ENCODE assay signal across 21 mouse cellular contexts in genomic region chr9:42004140-42004539, GRCm38 (mm10).
DNase-seq lines count a peak whose midpoint lies in the region; ATAC-seq lines count a peak whose summit lies in the region.
"Had no signal": no experiment of that assay in that cellular context is flagged by ENCODE, and none has a peak within 500 bp of the region (broad histone marks: within the 10 kb centered on the region; RNA-seq: fewer than 3 reads in every experiment).

No protein-coding gene starts in this region.

- no peak overlapping the region for H3K4me2 ChIP-seq in hindbrain, embryonic 14.5 days (replicated peaks)
- no peak overlapping the region for H3K4me2 ChIP-seq in hindbrain, embryonic 16.5 days (ENCODE audit: low read length)
- H3K4me2 ChIP-seq in intestine, embryonic 16.5 days (ENCODE audit: low read depth, low read length), result no peak overlapping the region
- H3K4me2 ChIP-seq: embryonic facial prominence, embryonic 12.5 days; heart, embryonic 11.5 days; midbrain, embryonic 15.5 days; neural tube, embryonic 12.5 days had no signal

- no peaks in the 10 kb centered on the region for H3K9me3 ChIP-seq in hindbrain, embryonic 14.5 days (ENCODE audit: control insufficient read depth, low read length)
- H3K9me3 ChIP-seq in hindbrain, embryonic 16.5 days (ENCODE audit: control insufficient read depth, low read length), result no peaks in the 10 kb centered on the region
- no peaks in the 10 kb centered on the region for H3K9me3 ChIP-seq in intestine, embryonic 16.5 days (ENCODE audit: control insufficient read depth, low read length)
- H3K9me3 ChIP-seq: embryonic facial prominence, embryonic 12.5 days; midbrain, embryonic 15.5 days; neural tube, embryonic 12.5 days had no signal

- H3K36me3 ChIP-seq in hindbrain, embryonic 14.5 days (replicated peaks; ENCODE audit: control insufficient read depth, insufficient read depth), result peaks cover 13% of the 10 kb centered on the region
- no peaks in the 10 kb centered on the region for H3K36me3 ChIP-seq in hindbrain, embryonic 16.5 days (ENCODE audit: control insufficient read depth, insufficient read depth, low read length)
- H3K36me3 ChIP-seq in intestine, embryonic 16.5 days (ENCODE audit: control insufficient read depth, insufficient read depth, low read length), result no peaks in the 10 kb centered on the region
- H3K36me3 ChIP-seq: midbrain, embryonic 15.5 days had no signal

- ATAC-seq in hindbrain, embryonic 14.5 days (ENCODE audit: low FRiP score), result no peak
- ATAC-seq in hindbrain, embryonic 16.5 days, result no peak
- peak; percentile 78 for ATAC-seq in intestine, embryonic 16.5 days
- ATAC-seq: CD4-positive, CD25-positive, alpha-beta regulatory T cell, adult 4 months; liver, postnatal 0 days; lung, postnatal 0 days; midbrain, embryonic 15.5 days had no signal

- H3K4me3 ChIP-seq in hindbrain, embryonic 14.5 days (replicated peaks; ENCODE audit: low read length), result no peak overlapping the region
- no peak overlapping the region for H3K4me3 ChIP-seq in hindbrain, embryonic 16.5 days (ENCODE audit: low read length)
- no peak overlapping the region for H3K4me3 ChIP-seq in intestine, embryonic 16.5 days (ENCODE audit: low read length)
- H3K4me3 ChIP-seq: embryonic facial prominence, embryonic 12.5 days; midbrain, embryonic 15.5 days; neural tube, embryonic 12.5 days had no signal

- H3K27me3 ChIP-seq in hindbrain, embryonic 14.5 days (ENCODE audit: control insufficient read depth, insufficient read depth, low read length), result no peaks in the 10 kb centered on the region
- no peaks in the 10 kb centered on the region for H3K27me3 ChIP-seq in hindbrain, embryonic 16.5 days (replicated peaks; ENCODE audit: control insufficient read depth, insufficient read depth, low read length)
- no peaks in the 10 kb centered on the region for H3K27me3 ChIP-seq in intestine, embryonic 16.5 days (replicated peaks; ENCODE audit: control insufficient read depth, insufficient read depth, low read length)
- H3K27me3 ChIP-seq: embryonic facial prominence, embryonic 12.5 days; midbrain, embryonic 15.5 days; neural tube, embryonic 12.5 days had no signal

- 0 out of 2 replicates have a peak overlapping the region, but pooled peaks have one; percentile 7 for H3K27ac ChIP-seq in hindbrain, embryonic 14.5 days
- H3K27ac ChIP-seq in hindbrain, embryonic 16.5 days (ENCODE audit: low read depth, low read length), result no peak overlapping the region
- peak overlapping the region; percentile 27; the same call in 1 of the 2 replicates for H3K27ac ChIP-seq in intestine, embryonic 16.5 days (ENCODE audit: low read length)
- H3K27ac ChIP-seq: macrophage; midbrain, embryonic 15.5 days; neural tube, embryonic 12.5 days had no signal

- WGBS in hindbrain, embryonic 14.5 days, result 82% methylated on average over 4 of the region's 4 CpGs
- 82% methylated on average over 4 of the region's 4 CpGs for WGBS in hindbrain, embryonic 16.5 days
- 69% methylated on average over 4 of the region's 4 CpGs for WGBS in intestine, embryonic 16.5 days

- DNase-seq in hindbrain, embryonic 14.5 days (ENCODE audit: low spot score), result no peak
- peak; percentile 58 for DNase-seq in adrenal gland, postnatal 10 days
- DNase-seq in urinary bladder, postnatal 36 days (ENCODE audit: low spot score in 2 of 2), result peak; percentile 37 to 55
- DNase-seq in left cerebral cortex, adult 9 months (ENCODE audit: low spot score in 2 of 2), result no peak
- DNase-seq in frontal cortex, postnatal 36 days (ENCODE audit: low spot score in 2 of 2), result no peak
- DNase-seq: cerebellum, adult 11 months; heart, adult 11 months; kidney, adult 8-10 months; kidney, postnatal 10 days; liver, postnatal 0 days; thymus, adult 18-20 months; thymus, postnatal 4 days had no signal

- H3K9ac ChIP-seq in hindbrain, embryonic 14.5 days, result no peak overlapping the region
- no peak overlapping the region for H3K9ac ChIP-seq in hindbrain, embryonic 16.5 days (ENCODE audit: low read depth, low read length)
- no peak overlapping the region for H3K9ac ChIP-seq in intestine, embryonic 16.5 days (ENCODE audit: low read depth, low read length)
- H3K9ac ChIP-seq: embryonic facial prominence, embryonic 12.5 days; liver, postnatal 0 days; midbrain, embryonic 15.5 days; neural tube, embryonic 12.5 days had no signal

- H3K4me1 ChIP-seq in hindbrain, embryonic 14.5 days (replicated peaks; ENCODE audit: control insufficient read depth, insufficient read depth, low read length), result no peaks in the 10 kb centered on the region
- no peaks in the 10 kb centered on the region; the same call in 1 of the 2 replicates for H3K4me1 ChIP-seq in hindbrain, embryonic 16.5 days (ENCODE audit: control insufficient read depth, insufficient read depth, low read depth, low read length)
- no peaks in the 10 kb centered on the region for H3K4me1 ChIP-seq in intestine, embryonic 16.5 days (ENCODE audit: control insufficient read depth, insufficient read depth, low read length)
- H3K4me1 ChIP-seq: midbrain, embryonic 15.5 days had no signal

Comparison
In these comparisons a context has a peak if more than half of its experiments do, and no peak if none do; other contexts are left out.
1. DNase-seq: peak in adrenal gland, postnatal 10 days (single experiment) and urinary bladder, postnatal 36 days (2 of 2); none in hindbrain, embryonic 14.5 days (single experiment), left cerebral cortex, adult 9 months (0 of 2) and frontal cortex, postnatal 36 days (0 of 2).